ENCODE assay signal across 10 mouse cellular contexts in genomic region chr9:50593544-50593943, GRCm38 (mm10). TPM values are rescaled to one million over a fixed set of nuclear protein-coding genes. Genes with fewer than 3 reads are reported as not detected.
DNase-seq lines count a peak whose midpoint lies in the region; ATAC-seq and TF ChIP-seq lines count a peak whose summit lies in the region.
"Had no signal": no experiment of that assay in that cellular context is flagged by ENCODE, and none has a peak within 500 bp of the region (broad histone marks: within the 10 kb centered on the region; RNA-seq: fewer than 3 reads in every experiment).

No protein-coding gene starts in this region.

- H3K36me3 ChIP-seq in midbrain, embryonic 10.5 days = peaks cover 37% of the 10 kb centered on the region
- H3K36me3 ChIP-seq in midbrain, embryonic 13.5 days = peaks cover 36% of the 10 kb centered on the region
- peaks cover 34% of the 10 kb centered on the region for H3K36me3 ChIP-seq in lung, embryonic 14.5 days (ENCODE audit: insufficient read depth)
- H3K36me3 ChIP-seq in heart, embryonic 11.5 days (ENCODE audit: control insufficient read depth, insufficient read depth, low read length) = peaks cover 26% of the 10 kb centered on the region

- no peak overlapping the region for H3K4me3 ChIP-seq in midbrain, embryonic 10.5 days
- no peak overlapping the region for H3K4me3 ChIP-seq in midbrain, embryonic 13.5 days (replicated peaks)
- no peak overlapping the region for H3K4me3 ChIP-seq in lung, embryonic 14.5 days (ENCODE audit: low read depth, low read length)
- no peak overlapping the region for H3K4me3 ChIP-seq in heart, embryonic 11.5 days (ENCODE audit: low read depth, low read length)
- H3K4me3 ChIP-seq: neural tube, embryonic 12.5 days had no signal

- WGBS in midbrain, embryonic 10.5 days = 69% methylated on average over 3 of the region's 3 CpGs
- WGBS in midbrain, embryonic 13.5 days = 86% methylated on average over 3 of the region's 3 CpGs
- WGBS in lung, embryonic 14.5 days = 80% methylated on average over 3 of the region's 3 CpGs
- WGBS in heart, embryonic 11.5 days (ENCODE audit: insufficient replicate concordance) = 73% methylated on average over 3 of the region's 3 CpGs

- peak; percentile 60 for TF ChIP-seq CTCF in lung, embryonic 14.5 days (IDR thresholded peaks at IDR 0.05; ENCODE audit: low read depth)

- no peaks in the 10 kb centered on the region for H3K27me3 ChIP-seq in midbrain, embryonic 10.5 days (ENCODE audit: low read depth, poor library complexity, severe bottlenecking)
- H3K27me3 ChIP-seq in midbrain, embryonic 13.5 days = no peaks in the 10 kb centered on the region
- H3K27me3 ChIP-seq in lung, embryonic 14.5 days (ENCODE audit: insufficient read depth, low read length) = no peaks in the 10 kb centered on the region
- H3K27me3 ChIP-seq in heart, embryonic 11.5 days (ENCODE audit: control insufficient read depth, insufficient read depth, low read length) = no peaks in the 10 kb centered on the region
- H3K27me3 ChIP-seq: neural tube, embryonic 12.5 days had no signal

- no peak overlapping the region for H3K27ac ChIP-seq in midbrain, embryonic 10.5 days (replicated peaks)
- H3K27ac ChIP-seq in midbrain, embryonic 13.5 days = no peak overlapping the region
- H3K27ac ChIP-seq in lung, embryonic 14.5 days (ENCODE audit: low read depth) = no peak overlapping the region
- no peak overlapping the region for H3K27ac ChIP-seq in heart, embryonic 11.5 days (ENCODE audit: low read depth, low read length)
- H3K27ac ChIP-seq: neural tube, embryonic 12.5 days had no signal

- no peak overlapping the region for H3K4me2 ChIP-seq in midbrain, embryonic 13.5 days (replicated peaks)
- no peak overlapping the region for H3K4me2 ChIP-seq in lung, embryonic 14.5 days
- no peak overlapping the region for H3K4me2 ChIP-seq in heart, embryonic 11.5 days
- H3K4me2 ChIP-seq: neural tube, embryonic 12.5 days had no signal

- H3K9ac ChIP-seq in midbrain, embryonic 13.5 days (replicated peaks) = no peak overlapping the region
- no peak overlapping the region for H3K9ac ChIP-seq in lung, embryonic 14.5 days
- no peak overlapping the region for H3K9ac ChIP-seq in heart, embryonic 11.5 days (ENCODE audit: low read depth, low read length)
- H3K9ac ChIP-seq: neural tube, embryonic 12.5 days had no signal

- peak; percentile 47 to 69 for DNase-seq in cerebellum, postnatal 10 days
- DNase-seq in cerebellum, adult 11 months = no peak
- DNase-seq in midbrain, embryonic 10.5 days (ENCODE audit: low spot score) = peak; percentile 27
- DNase-seq in lung, embryonic 14.5 days = peak; percentile 55
- DNase-seq in thymus, postnatal 0 days (ENCODE audit: low spot score) = peak; percentile 62

- no peak for ATAC-seq in midbrain, embryonic 13.5 days
- peak; percentile 76 for ATAC-seq in common myeloid progenitor, adult 5-6 weeks (replicated peaks; ENCODE audit: low read depth, poor library complexity, severe bottlenecking)
- no peak for ATAC-seq in lung, embryonic 14.5 days (ENCODE audit: insufficient read depth)
- ATAC-seq in heart, embryonic 11.5 days (replicated peaks; ENCODE audit: insufficient number of reproducible peaks, low FRiP score, low TSS enrichment) = no peak

- no peaks in the 10 kb centered on the region for H3K4me1 ChIP-seq in midbrain, embryonic 10.5 days
- H3K4me1 ChIP-seq in midbrain, embryonic 13.5 days (replicated peaks) = no peaks in the 10 kb centered on the region
- no peaks in the 10 kb centered on the region for H3K4me1 ChIP-seq in lung, embryonic 14.5 days (ENCODE audit: insufficient read depth)
- H3K4me1 ChIP-seq in heart, embryonic 11.5 days (ENCODE audit: control insufficient read depth, insufficient read depth, low read length) = no peaks in the 10 kb centered on the region
- H3K4me1 ChIP-seq: neural tube, embryonic 12.5 days had no signal

- no peaks in the 10 kb centered on the region for H3K9me3 ChIP-seq in midbrain, embryonic 10.5 days (replicated peaks)
- H3K9me3 ChIP-seq in midbrain, embryonic 13.5 days = no peaks in the 10 kb centered on the region
- no peaks in the 10 kb centered on the region for H3K9me3 ChIP-seq in lung, embryonic 14.5 days (ENCODE audit: low read depth, low read length)
- H3K9me3 ChIP-seq in heart, embryonic 11.5 days (replicated peaks; ENCODE audit: control insufficient read depth, low read length) = no peaks in the 10 kb centered on the region
- H3K9me3 ChIP-seq: neural tube, embryonic 12.5 days had no signal

RNA-seq across cellular contexts. Expression of gene Sdhd, which starts 10.1 kb away (rescaled TPM):
- polyA plus RNA-seq in midbrain, embryonic 10.5 days (2016; fragmentation: Nextera tagmentation; extraction: Ambion mirVana) = 309 and 339 TPM in 2 replicates
- 209 and 210 TPM in 2 replicates for polyA plus RNA-seq in midbrain, embryonic 13.5 days (2015; fragmentation: Nextera tagmentation; extraction: Ambion mirVana)
- 172 and 173 TPM in 2 replicates for total RNA-seq in common myeloid progenitor, adult 5-6 weeks (2017)
- 288 and 300 TPM in 2 replicates for polyA plus RNA-seq in lung, embryonic 14.5 days (2014; fragmentation: Nextera tagmentation; extraction: Ambion mirVana)
- polyA plus RNA-seq in thymus, postnatal 0 days (2015; fragmentation: Nextera tagmentation; extraction: Ambion mirVana) = 303 and 309 TPM in 2 replicates
- polyA plus RNA-seq in heart, embryonic 11.5 days (2014; fragmentation: Nextera tagmentation; extraction: Ambion mirVana) = 572 and 623 TPM in 2 replicates

RNA-seq across cellular contexts. Expression of gene Timm8b, which starts 10.2 kb away (rescaled TPM):
- 339 and 340 TPM in 2 replicates for polyA plus RNA-seq in midbrain, embryonic 10.5 days (2016; fragmentation: Nextera tagmentation; extraction: Ambion mirVana)
- 386 and 397 TPM in 2 replicates for polyA plus RNA-seq in midbrain, embryonic 13.5 days (2015; fragmentation: Nextera tagmentation; extraction: Ambion mirVana)
- total RNA-seq in common myeloid progenitor, adult 5-6 weeks (2017) = 147 and 199 TPM in 2 replicates
- 224 and 244 TPM in 2 replicates for polyA plus RNA-seq in lung, embryonic 14.5 days (2014; fragmentation: Nextera tagmentation; extraction: Ambion mirVana)
- polyA plus RNA-seq in thymus, postnatal 0 days (2015; fragmentation: Nextera tagmentation; extraction: Ambion mirVana) = 282 and 312 TPM in 2 replicates
- 292 and 318 TPM in 2 replicates for polyA plus RNA-seq in heart, embryonic 11.5 days (2014; fragmentation: Nextera tagmentation; extraction: Ambion mirVana)

RNA-seq across cellular contexts. Expression of gene Pih1d2, which starts 23.6 kb away (rescaled TPM):
- polyA plus RNA-seq in midbrain, embryonic 10.5 days (2016; fragmentation: Nextera tagmentation; extraction: Ambion mirVana) = 7.6 and 8.4 TPM in 2 replicates
- polyA plus RNA-seq in midbrain, embryonic 13.5 days (2015; fragmentation: Nextera tagmentation; extraction: Ambion mirVana) = 5.5 and 6.5 TPM in 2 replicates
- 0.24 and 4.4 TPM in 2 replicates for total RNA-seq in common myeloid progenitor, adult 5-6 weeks (2017)
- polyA plus RNA-seq in lung, embryonic 14.5 days (2014; fragmentation: Nextera tagmentation; extraction: Ambion mirVana) = 3.8 and 4.5 TPM in 2 replicates
- polyA plus RNA-seq in thymus, postnatal 0 days (2015; fragmentation: Nextera tagmentation; extraction: Ambion mirVana) = 2.5 and 3.2 TPM in 2 replicates
- 1.8 and 3.1 TPM in 2 replicates for polyA plus RNA-seq in heart, embryonic 11.5 days (2014; fragmentation: Nextera tagmentation; extraction: Ambion mirVana)

RNA-seq across cellular contexts. Expression of gene Nkapd1, which starts 23.7 kb away (rescaled TPM):
- polyA plus RNA-seq in midbrain, embryonic 10.5 days (2016; fragmentation: Nextera tagmentation; extraction: Ambion mirVana) = 19.9 and 20.2 TPM in 2 replicates
- 23.5 and 23.8 TPM in 2 replicates for polyA plus RNA-seq in midbrain, embryonic 13.5 days (2015; fragmentation: Nextera tagmentation; extraction: Ambion mirVana)
- 57.9 and 59.6 TPM in 2 replicates for total RNA-seq in common myeloid progenitor, adult 5-6 weeks (2017)
- 21.9 and 25.2 TPM in 2 replicates for polyA plus RNA-seq in lung, embryonic 14.5 days (2014; fragmentation: Nextera tagmentation; extraction: Ambion mirVana)
- 26.4 and 30.9 TPM in 2 replicates for polyA plus RNA-seq in thymus, postnatal 0 days (2015; fragmentation: Nextera tagmentation; extraction: Ambion mirVana)
- polyA plus RNA-seq in heart, embryonic 11.5 days (2014; fragmentation: Nextera tagmentation; extraction: Ambion mirVana) = 20.2 and 21.3 TPM in 2 replicates

RNA-seq across cellular contexts. Expression of gene Tex12, which starts 32.4 kb away (rescaled TPM):
- polyA plus RNA-seq in midbrain, embryonic 10.5 days (2016; fragmentation: Nextera tagmentation; extraction: Ambion mirVana) = 0.16 and 0.36 TPM in 2 replicates
- polyA plus RNA-seq in midbrain, embryonic 13.5 days (2015; fragmentation: Nextera tagmentation; extraction: Ambion mirVana) = 0.32 and 0.50 TPM in 2 replicates
- not detected in 2 replicates for total RNA-seq in common myeloid progenitor, adult 5-6 weeks (2017)
- polyA plus RNA-seq in lung, embryonic 14.5 days (2014; fragmentation: Nextera tagmentation; extraction: Ambion mirVana) = not detected in 2 replicates
- not detected in 2 replicates for polyA plus RNA-seq in thymus, postnatal 0 days (2015; fragmentation: Nextera tagmentation; extraction: Ambion mirVana)
- not detected in 2 replicates for polyA plus RNA-seq in heart, embryonic 11.5 days (2014; fragmentation: Nextera tagmentation; extraction: Ambion mirVana)
- total RNA-seq: heart, postnatal 14 days had no signal
